Mouse (Mus musculus): Measurements from ENCODE around the gene Ankrd11. TPM values are rescaled to one million over a fixed set of nuclear protein-coding genes. Genes with fewer than 3 reads are reported as not detected.

The Ankrd11 gene
- total and polyA plus RNA-seq, 3 experiments: 49.2 to 235 (median 87.7) TPM

- H3K79me2 ChIP-seq (ENCODE audit: control insufficient read depth, insufficient read depth, low read length, poor library complexity): peaks cover 17% of the 10 kb centered on the region
- no peak for DNase-seq (ENCODE audit: low read depth, low spot score)
- peaks cover 21 to 26% of the 10 kb centered on the region in 2 experiments for H3K36me3 ChIP-seq (ENCODE audit: control insufficient read depth in 1 of 2, insufficient read depth in 2 of 2, low read length in 2 of 2)
- no peak overlapping the region for H3K27ac ChIP-seq (ENCODE audit: control insufficient read depth, low read depth, low read length)
- no peaks in the 10 kb centered on the region for H3K27me3 ChIP-seq (ENCODE audit: control insufficient read depth in 1 of 2, insufficient read depth in 2 of 2, low read length in 2 of 2)
- H3K4me3 ChIP-seq (ENCODE audit: control insufficient read depth in 1 of 2, insufficient read depth in 1 of 2, low read depth in 2 of 2, low read length in 2 of 2): no peak overlapping the region
- no peaks in the 10 kb centered on the region for H3K9me3 ChIP-seq (replicated peaks; ENCODE audit: insufficient read depth, low read length)
- no peak overlapping the region for H3K9ac ChIP-seq (ENCODE audit: control insufficient read depth, low read depth, low read length, poor library complexity, severe bottlenecking)
- TF ChIP-seq UBTF (IDR thresholded peaks at IDR 0.05; ENCODE audit: borderline replicate concordance, insufficient read depth, low read depth, low read length) (no peak), CHD2 (IDR thresholded peaks at IDR 0.05; ENCODE audit: low read length) (no peak), SIN3A (IDR thresholded peaks at IDR 0.05; ENCODE audit: low read length) (no peak), CHD1 (IDR thresholded peaks at IDR 0.05; ENCODE audit: low read depth, low read length) (no peak), ELF1 (IDR thresholded peaks at IDR 0.05; ENCODE audit: low read depth, low read length) (no peak), TCF12 (IDR thresholded peaks at IDR 0.05; ENCODE audit: low read depth, low read length) (no peak), HCFC1 (IDR thresholded peaks at IDR 0.05; ENCODE audit: low read depth, low read length) (no peak), MAFK (IDR thresholded peaks at IDR 0.05; ENCODE audit: borderline replicate concordance, low read depth, low read length) (no peak), MAX (IDR thresholded peaks at IDR 0.05; ENCODE audit: low read length) (no peak), MAZ (IDR thresholded peaks at IDR 0.05; ENCODE audit: low read depth, low read length) (no peak), MYB (IDR thresholded peaks at IDR 0.05; ENCODE audit: low read depth, low read length) (no peak), ZMIZ1 (IDR thresholded peaks at IDR 0.05; ENCODE audit: low read depth, low read length) (no peak), POLR2AphosphoS5 (IDR thresholded peaks at IDR 0.05; ENCODE audit: borderline replicate concordance, low read depth, low read length) (no peak), ZC3H11A (IDR thresholded peaks at IDR 0.05; ENCODE audit: low read depth, low read length) (no peak), MEF2A (IDR thresholded peaks at IDR 0.05; ENCODE audit: extremely low read depth, insufficient replicate concordance, low read depth, low read length, poor library complexity, severe bottlenecking) (no peak), RCOR1 (IDR thresholded peaks at IDR 0.05; ENCODE audit: low read depth, low read length) (no peak), NRF1 (IDR thresholded peaks at IDR 0.05; ENCODE audit: insufficient read depth, low read depth, low read length, poor library complexity, severe bottlenecking) (no peak), TBP (IDR thresholded peaks at IDR 0.05; ENCODE audit: low read depth, low read length) (no peak), MYC (IDR thresholded peaks at IDR 0.05; ENCODE audit: low read depth, low read length) (no peak)
- peaks cover 10 to 14% of the 10 kb centered on the region in 2 experiments for H3K4me1 ChIP-seq (ENCODE audit: control insufficient read depth in 1 of 2, insufficient read depth in 2 of 2, low read length in 2 of 2)
These were observed 139.5 kb downstream of the Ankrd11 start for GRCm38 (mm10) chr8:122902581-122902980.

- H3K4me3 ChIP-seq (ENCODE audit: control insufficient read depth in 1 of 2, insufficient read depth in 1 of 2, low read depth in 2 of 2, low read length in 2 of 2): no peak overlapping the region
- H3K9ac ChIP-seq (ENCODE audit: control insufficient read depth, low read depth, low read length, poor library complexity, severe bottlenecking): no peak overlapping the region
- no peaks in the 10 kb centered on the region for H3K27me3 ChIP-seq (ENCODE audit: control insufficient read depth in 1 of 2, insufficient read depth in 2 of 2, low read length in 2 of 2)
- H3K4me1 ChIP-seq (ENCODE audit: control insufficient read depth in 1 of 2, insufficient read depth in 2 of 2, low read length in 2 of 2): peaks cover 10 to 12% of the 10 kb centered on the region in 2 experiments
- TF ChIP-seq SMC3 (IDR thresholded peaks at IDR 0.05; ENCODE audit: low read depth, low read length) (no peak), BHLHE40 (IDR thresholded peaks at IDR 0.05; ENCODE audit: borderline replicate concordance, low read depth, low read length) (no peak), KAT2A (conservative IDR thresholded peaks at IDR 0.05; ENCODE audit: low read depth, low read length) (no peak), POLR2AphosphoS5 (IDR thresholded peaks at IDR 0.05; ENCODE audit: borderline replicate concordance, low read depth, low read length) (no peak), ZNF384 (IDR thresholded peaks at IDR 0.05; ENCODE audit: low read depth, low read length) (no peak), CTCF (IDR thresholded peaks at IDR 0.05 in 2 of 3, conservative IDR thresholded peaks at IDR 0.05 in 1 of 3; ENCODE audit: control insufficient read depth in 1 of 3, insufficient read depth in 1 of 3, low read depth in 2 of 3, low read length in 3 of 3, poor library complexity in 1 of 3, severe bottlenecking in 1 of 3) (no peak), E2F4 (IDR thresholded peaks at IDR 0.05; ENCODE audit: borderline replicate concordance, low read depth, low read length) (no peak), RAD21 (IDR thresholded peaks at IDR 0.05; ENCODE audit: low read depth, low read length) (no peak), CHD1 (IDR thresholded peaks at IDR 0.05; ENCODE audit: low read depth, low read length) (no peak), EP300 (IDR thresholded peaks at IDR 0.05; ENCODE audit: low read depth in 1 of 2, low read length in 2 of 2) (no peak), NRF1 (IDR thresholded peaks at IDR 0.05; ENCODE audit: insufficient read depth, low read depth, low read length, poor library complexity, severe bottlenecking) (no peak), ETS1 (IDR thresholded peaks at IDR 0.05; ENCODE audit: low read depth, low read length) (no peak), USF1 (IDR thresholded peaks at IDR 0.05; ENCODE audit: low read depth, low read length) (no peak), USF2 (IDR thresholded peaks at IDR 0.05; ENCODE audit: borderline replicate concordance in 1 of 2, insufficient read depth in 1 of 2, low read depth in 1 of 2, low read length in 2 of 2) (no peak), MYB (IDR thresholded peaks at IDR 0.05; ENCODE audit: low read depth, low read length) (no peak)
- H3K27ac ChIP-seq (ENCODE audit: control insufficient read depth, low read depth, low read length): no peak overlapping the region
- peaks cover 19 to 31% of the 10 kb centered on the region in 2 experiments for H3K36me3 ChIP-seq (ENCODE audit: control insufficient read depth in 1 of 2, insufficient read depth in 2 of 2, low read length in 2 of 2)
- H3K9me3 ChIP-seq (replicated peaks; ENCODE audit: insufficient read depth, low read length): no peaks in the 10 kb centered on the region
- H3K79me2 ChIP-seq (ENCODE audit: control insufficient read depth, insufficient read depth, low read length, poor library complexity): peaks cover 17% of the 10 kb centered on the region
- no peak for DNase-seq (ENCODE audit: low read depth, low spot score)
These were observed 140.1 kb downstream of the Ankrd11 start for GRCm38 (mm10) chr8:122901892-122902515.
